In genomic region chr1:38014551-38015203, GRCm38 (mm10) we compare ENCODE assay signal across 28 mouse cellular contexts. TPM values are rescaled to one million over a fixed set of nuclear protein-coding genes. Genes with fewer than 3 reads are reported as not detected.
A peak's percentile ranks its signal among the peaks of the same experiment; 100 is the strongest.
DNase-seq lines count a peak whose midpoint lies in the region; ATAC-seq lines count a peak whose summit lies in the region.
"Had no signal": no experiment of that assay in that cellular context is flagged by ENCODE, and none has a peak within 500 bp of the region (broad histone marks: within the 10 kb centered on the region; RNA-seq: fewer than 3 reads in every experiment).

No protein-coding gene starts in this region.

- peak; percentile 37 for DNase-seq in heart, adult 11 months
- DNase-seq in heart, embryonic 10.5 days (ENCODE audit: low spot score), result no peak
- DNase-seq in liver, embryonic 11.5 days (ENCODE audit: low spot score), result no peak
- no peak for DNase-seq in layer of hippocampus, postnatal 25 days (ENCODE audit: extremely low spot score in 1 of 2, low spot score in 1 of 2)
- DNase-seq in embryonic facial prominence, embryonic 10.5 days (ENCODE audit: low spot score), result no peak
- DNase-seq: adrenal gland, adult 2 months; adrenal gland, postnatal 25 days; cerebellum, adult 11 months; cerebellum, adult 8-10 months; cerebellum, postnatal 14 days; embryo, embryonic 11 days; forebrain, postnatal 0 days; gastrocnemius, adult 2 months; heart, postnatal 10 days; heart, postnatal 4 days had no signal

- H3K4me3 ChIP-seq in heart, embryonic 10.5 days, result no peak overlapping the region
- no peak overlapping the region for H3K4me3 ChIP-seq in liver, embryonic 11.5 days (ENCODE audit: low read depth, low read length)
- no peak overlapping the region for H3K4me3 ChIP-seq in liver, embryonic 15.5 days (replicated peaks)
- H3K4me3 ChIP-seq in embryonic facial prominence, embryonic 10.5 days, result no peak overlapping the region
- H3K4me3 ChIP-seq: embryonic facial prominence, embryonic 12.5 days; forebrain, embryonic 13.5 days; gastrocnemius, adult 2 months; hindbrain, embryonic 12.5 days had no signal

- H3K9ac ChIP-seq in liver, embryonic 11.5 days (ENCODE audit: low read depth, low read length), result no peak overlapping the region
- no peak overlapping the region for H3K9ac ChIP-seq in liver, embryonic 15.5 days
- H3K9ac ChIP-seq: embryonic facial prominence, embryonic 12.5 days; forebrain, embryonic 13.5 days; forebrain, postnatal 0 days; hindbrain, embryonic 12.5 days had no signal

- H3K36me3 ChIP-seq in heart, embryonic 10.5 days, result peaks cover 19% of the 10 kb centered on the region
- peaks cover 9% of the 10 kb centered on the region for H3K36me3 ChIP-seq in liver, embryonic 11.5 days (ENCODE audit: control insufficient read depth, insufficient read depth, low read length)
- peaks cover 21% of the 10 kb centered on the region for H3K36me3 ChIP-seq in liver, embryonic 15.5 days (replicated peaks)
- peaks cover 21% of the 10 kb centered on the region for H3K36me3 ChIP-seq in embryonic facial prominence, embryonic 10.5 days (replicated peaks)

- H3K9me3 ChIP-seq in heart, embryonic 10.5 days, result no peaks in the 10 kb centered on the region
- no peaks in the 10 kb centered on the region for H3K9me3 ChIP-seq in liver, embryonic 11.5 days (ENCODE audit: control insufficient read depth, low read length)
- H3K9me3 ChIP-seq in liver, embryonic 15.5 days (replicated peaks), result no peaks in the 10 kb centered on the region
- H3K9me3 ChIP-seq in embryonic facial prominence, embryonic 10.5 days, result no peaks in the 10 kb centered on the region
- H3K9me3 ChIP-seq: embryonic facial prominence, embryonic 12.5 days; forebrain, embryonic 13.5 days; hindbrain, embryonic 12.5 days had no signal

- no peak overlapping the region for H3K27ac ChIP-seq in heart, embryonic 10.5 days
- H3K27ac ChIP-seq in liver, embryonic 11.5 days (ENCODE audit: low read depth, low read length), result no peak overlapping the region
- H3K27ac ChIP-seq in liver, embryonic 15.5 days (replicated peaks), result peak overlapping the region; percentile 62
- H3K27ac ChIP-seq in embryonic facial prominence, embryonic 10.5 days (replicated peaks), result no peak overlapping the region
- H3K27ac ChIP-seq: embryonic facial prominence, embryonic 12.5 days; forebrain, embryonic 13.5 days; gastrocnemius, adult 2 months; hindbrain, embryonic 12.5 days had no signal

- H3K27me3 ChIP-seq in heart, embryonic 10.5 days (ENCODE audit: insufficient read depth, poor library complexity, severe bottlenecking), result no peaks in the 10 kb centered on the region
- no peaks in the 10 kb centered on the region for H3K27me3 ChIP-seq in liver, embryonic 11.5 days (replicated peaks; ENCODE audit: control insufficient read depth, insufficient read depth, low read length)
- H3K27me3 ChIP-seq in liver, embryonic 15.5 days, result no peaks in the 10 kb centered on the region
- no peaks in the 10 kb centered on the region for H3K27me3 ChIP-seq in embryonic facial prominence, embryonic 10.5 days (replicated peaks; ENCODE audit: low read depth, poor library complexity, severe bottlenecking)
- H3K27me3 ChIP-seq: CH12.LX; embryonic facial prominence, embryonic 12.5 days; forebrain, embryonic 13.5 days; hindbrain, embryonic 12.5 days had no signal

- ATAC-seq in liver, embryonic 11.5 days (replicated peaks; ENCODE audit: low FRiP score), result peak; percentile 58; the same call in 1 of the 2 replicates
- ATAC-seq in liver, embryonic 15.5 days (ENCODE audit: insufficient read depth), result peak; percentile 61
- peak; percentile 56 for ATAC-seq in megakaryocyte-erythroid progenitor cell, adult 5-6 weeks (replicated peaks; ENCODE audit: low FRiP score, low TSS enrichment, poor library complexity, severe bottlenecking)
- ATAC-seq in granulocyte monocyte progenitor cell, adult 5-6 weeks (replicated peaks; ENCODE audit: poor library complexity, severe bottlenecking), result no peak
- ATAC-seq: forebrain, embryonic 13.5 days; forebrain, postnatal 0 days; hindbrain, embryonic 16.5 days; inflammation-experienced regulatory T-cells, adult 6 months had no signal

- no peak overlapping the region for H3K4me2 ChIP-seq in liver, embryonic 11.5 days
- H3K4me2 ChIP-seq in liver, embryonic 15.5 days, result peak overlapping the region; percentile 35
- H3K4me2 ChIP-seq: embryonic facial prominence, embryonic 12.5 days; forebrain, embryonic 13.5 days; hindbrain, embryonic 12.5 days had no signal

- WGBS in heart, embryonic 10.5 days, result 91% methylated on average over 2 of the region's 2 CpGs
- 95% methylated on average over 2 of the region's 2 CpGs for WGBS in liver, embryonic 11.5 days
- WGBS in liver, embryonic 15.5 days (ENCODE audit: insufficient replicate concordance), result 81% methylated on average over 2 of the region's 2 CpGs
- WGBS in embryonic facial prominence, embryonic 10.5 days, result 96% methylated on average over 2 of the region's 2 CpGs

- H3K4me1 ChIP-seq in heart, embryonic 10.5 days, result 0 out of 2 replicates have a peak, but pooled peaks cover 14% of the 10 kb centered on the region
- H3K4me1 ChIP-seq in liver, embryonic 11.5 days (replicated peaks; ENCODE audit: control insufficient read depth, insufficient read depth, low read length), result peaks cover 42% of the 10 kb centered on the region
- peaks cover 55% of the 10 kb centered on the region for H3K4me1 ChIP-seq in liver, embryonic 15.5 days (replicated peaks)
- no peaks in the 10 kb centered on the region for H3K4me1 ChIP-seq in embryonic facial prominence, embryonic 10.5 days
- H3K4me1 ChIP-seq: embryonic facial prominence, embryonic 12.5 days; forebrain, embryonic 13.5 days; hindbrain, embryonic 12.5 days had no signal

RNA-seq across cellular contexts. Expression of gene Eif5b, which starts 16.9 kb away (rescaled TPM):
- polyA plus RNA-seq in heart, embryonic 10.5 days (2016; fragmentation: Nextera tagmentation; extraction: Ambion mirVana), result 21.6 and 29.5 TPM in 2 replicates
- polyA plus RNA-seq in liver, embryonic 11.5 days (2014; fragmentation: Nextera tagmentation; extraction: Ambion mirVana), result 35.0 and 40.1 TPM in 2 replicates
- 12.7 and 14.2 TPM in 2 replicates for polyA plus RNA-seq in liver, embryonic 15.5 days (2015; fragmentation: Nextera tagmentation; extraction: Ambion mirVana)
- 70.2 and 75.0 TPM in 2 replicates for total RNA-seq in megakaryocyte-erythroid progenitor cell, adult 5-6 weeks (2014; fragmentation: Nextera tagmentation)
- 40.3 and 66.8 TPM in 2 replicates for total RNA-seq in megakaryocyte-erythroid progenitor cell, adult 5-6 weeks (2017)
- total RNA-seq in layer of hippocampus, postnatal 25 days (2021), result 10 to 100 TPM; 41.5 to 47.4 TPM
- 29.0 and 30.6 TPM in 2 replicates for polyA plus RNA-seq in embryonic facial prominence, embryonic 10.5 days (2016; fragmentation: Nextera tagmentation; extraction: Ambion mirVana)
- total RNA-seq in granulocyte monocyte progenitor cell, adult 5-6 weeks (2014; fragmentation: Nextera tagmentation), result 41.1 and 73.3 TPM in 2 replicates
- total RNA-seq in granulocyte monocyte progenitor cell, adult 5-6 weeks (2017), result 22.8 and 33.5 TPM in 2 replicates

RNA-seq across cellular contexts. Expression of gene Txndc9, which starts 17.0 kb away (rescaled TPM):
- polyA plus RNA-seq in heart, embryonic 10.5 days (2016; fragmentation: Nextera tagmentation; extraction: Ambion mirVana), result 120 and 143 TPM in 2 replicates
- polyA plus RNA-seq in liver, embryonic 11.5 days (2014; fragmentation: Nextera tagmentation; extraction: Ambion mirVana), result 105 and 110 TPM in 2 replicates
- 58.6 and 60.3 TPM in 2 replicates for polyA plus RNA-seq in liver, embryonic 15.5 days (2015; fragmentation: Nextera tagmentation; extraction: Ambion mirVana)
- total RNA-seq in megakaryocyte-erythroid progenitor cell, adult 5-6 weeks (2014; fragmentation: Nextera tagmentation), result 38.6 and 57.8 TPM in 2 replicates
- total RNA-seq in megakaryocyte-erythroid progenitor cell, adult 5-6 weeks (2017), result 45.3 and 46.7 TPM in 2 replicates
- total RNA-seq in layer of hippocampus, postnatal 25 days (2021), result 10 to 100 TPM; 62.4 to 64.2 TPM
- polyA plus RNA-seq in embryonic facial prominence, embryonic 10.5 days (2016; fragmentation: Nextera tagmentation; extraction: Ambion mirVana), result 144 and 150 TPM in 2 replicates
- 40.1 and 47.1 TPM in 2 replicates for total RNA-seq in granulocyte monocyte progenitor cell, adult 5-6 weeks (2014; fragmentation: Nextera tagmentation)
- total RNA-seq in granulocyte monocyte progenitor cell, adult 5-6 weeks (2017), result 49.6 and 51.8 TPM in 2 replicates

RNA-seq across cellular contexts. Expression of gene Lyg1, which starts 57.1 kb away (rescaled TPM):
- not detected in 2 replicates for polyA plus RNA-seq in heart, embryonic 10.5 days (2016; fragmentation: Nextera tagmentation; extraction: Ambion mirVana)
- polyA plus RNA-seq in liver, embryonic 11.5 days (2014; fragmentation: Nextera tagmentation; extraction: Ambion mirVana), result not detected in 2 replicates
- polyA plus RNA-seq in liver, embryonic 15.5 days (2015; fragmentation: Nextera tagmentation; extraction: Ambion mirVana), result not detected in 2 replicates
- total RNA-seq in megakaryocyte-erythroid progenitor cell, adult 5-6 weeks (2014; fragmentation: Nextera tagmentation), result not detected in 2 replicates
- total RNA-seq in megakaryocyte-erythroid progenitor cell, adult 5-6 weeks (2017), result not detected in 2 replicates
- total RNA-seq in layer of hippocampus, postnatal 25 days (2021), result not detected
- polyA plus RNA-seq in embryonic facial prominence, embryonic 10.5 days (2016; fragmentation: Nextera tagmentation; extraction: Ambion mirVana), result not detected in 2 replicates
- not detected in 2 replicates for total RNA-seq in granulocyte monocyte progenitor cell, adult 5-6 weeks (2014; fragmentation: Nextera tagmentation)
- total RNA-seq in granulocyte monocyte progenitor cell, adult 5-6 weeks (2017), result not detected in 2 replicates
- total RNA-seq: adrenal gland, adult 2 months; adrenal gland, postnatal 25 days; CH12.LX; common myeloid progenitor, adult 5-6 weeks; forebrain, postnatal 0 days; gastrocnemius, adult 2 months; gastrocnemius, postnatal 4 days; heart, adult 8-10 months; heart, postnatal 10 days; heart, postnatal 4 days had no signal
- polyA plus RNA-seq: adrenal gland, adult 2 months; embryonic facial prominence, embryonic 12.5 days; forebrain, embryonic 13.5 days; forebrain, postnatal 0 days; heart, embryonic 14.5 days; hindbrain, embryonic 12.5 days; hindbrain, embryonic 16.5 days; inflammation-experienced regulatory T-cells, adult 6 months had no signal
